Mouse (Mus musculus) lung, embryonic 14.5 days (tissue): Measurements from ENCODE around the gene Cfap36. TPM values are rescaled to one million over a fixed set of nuclear protein-coding genes. Genes with fewer than 3 reads are reported as not detected.

Experiments
- ATAC-seq: fragments of 200-750 bp; cut with Nextera tagmentation; 2 replicates; pipeline ENCODE4 v1.8.0; 2017; ENCODE audit warnings: mild to moderate bottlenecking, moderate TSS enrichment, moderate library complexity; ENCODE audit not compliant: insufficient read depth
- DNase-seq: peaks from one replicate; pipeline ENCODE4 v3.0.0-alpha.2; 2015
- H3K27ac ChIP-seq: fragments of 300-500 bp; sonication (generic); 2 replicates; pipeline ENCODE4 v1.5.1; 2014; ENCODE audit warnings: low read depth, mild to moderate bottlenecking, moderate library complexity
- H3K27me3 ChIP-seq: fragments of 300-500 bp; sonication (generic); 2 replicates; pipeline ENCODE4 v1.6.1; 2014; ENCODE audit warnings: low read length, control low read depth; ENCODE audit not compliant: insufficient read depth
- H3K36me3 ChIP-seq: fragments of 300-500 bp; sonication (generic); 2 replicates; pipeline ENCODE4 v1.6.1; 2014; ENCODE audit warnings: control low read depth; ENCODE audit not compliant: insufficient read depth
- H3K4me1 ChIP-seq: fragments of 300-500 bp; sonication (generic); 2 replicates; pipeline ENCODE4 v1.6.1; 2014; ENCODE audit warnings: antibody characterized with exemption, control low read depth; ENCODE audit not compliant: insufficient read depth
- H3K4me2 ChIP-seq: fragments of 300-500 bp; sonication (generic); 2 replicates; pipeline ENCODE4 v1.6.1; 2014; ENCODE audit warnings: mild to moderate bottlenecking
- H3K4me3 ChIP-seq: fragments of 300-500 bp; sonication (generic); 2 replicates; pipeline ENCODE4 v1.5.1; 2014; ENCODE audit warnings: low read depth, low read length
- H3K9ac ChIP-seq: fragments of 300-500 bp; sonication (generic); 2 replicates; pipeline ENCODE4 v1.6.1; 2014
- H3K9me3 ChIP-seq: fragments of 300-500 bp; sonication (generic); 2 replicates; pipeline ENCODE4 v1.6.1; 2016; ENCODE audit warnings: low read depth, low read length, control low read depth
- CTCF ChIP-seq: IDR thresholded peaks from 2 replicates; pipeline ENCODE4 v1.5.1; 2016; ENCODE audit warnings: antibody characterized with exemption, low read depth
- WGBS: fragments of 180-500 bp; shearing (Covaris S2); extraction: QIAGEN DNeasy Blood & Tissue Kit; methylation state at CpG from one replicate; pipeline ENCODE4 v1.1.7; 2014; 5-methylcytosine and 5-hydroxymethylcytosine counted together
- polyA plus RNA-seq: library from polyadenylated mRNA; unstranded; fragments of >200 nt; fragmentation: Nextera tagmentation; extraction: Ambion mirVana; gene quantifications from 2 replicates; pipeline ENCODE4 v1.2.1, GENCODE M21; 2014

Gene Cfap36
- polyA plus RNA-seq: 57.9 and 58.7 TPM in 2 replicates

- Histone ChIP-seq H3K36me3 (peaks cover 14% of the 10 kb centered on the region), H3K27me3 (no peaks in the 10 kb centered on the region), H3K4me2 (peak within 1 kb of the TSS; percentile 84), H3K9ac (peak within 1 kb of the TSS; percentile 56), H3K4me1 (peaks cover 7% of the 10 kb centered on the region; the same call in 1 of the 2 replicates), H3K4me3 (peak within 1 kb of the TSS; percentile 59), H3K9me3 (no peaks in the 10 kb centered on the region), H3K27ac (peak within 1 kb of the TSS; percentile 62)
- TF ChIP-seq CTCF: no peak
- ATAC-seq: peak; percentile 100
- WGBS: under 1% methylated on average over 53 of the region's 53 CpGs
- DNase-seq: peak; percentile 98
These were observed at the start of gene Cfap36 for GRCm38 (mm10) chr11:29246883-29247650. Gene Cfap36 (minus strand): TSS chr11:29247409.

DNA sequence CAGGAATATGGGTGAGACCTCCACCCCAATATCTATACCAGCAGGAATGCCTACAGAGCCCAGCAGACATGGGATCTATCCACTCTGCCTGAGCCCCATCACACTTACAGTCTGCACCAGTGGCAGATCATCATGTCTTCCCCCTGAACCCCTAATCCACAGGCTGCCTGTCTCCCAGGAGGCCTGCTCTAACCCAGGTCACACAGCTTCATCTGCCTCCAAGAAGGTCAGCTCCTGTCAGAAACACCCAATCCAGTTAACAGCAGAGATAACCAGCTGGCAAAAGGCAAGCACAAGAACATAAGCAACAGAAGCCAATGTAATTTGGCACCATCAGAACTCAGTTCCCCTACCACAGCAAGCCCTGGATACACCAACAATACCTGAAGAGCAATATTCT lies 40.1 kb upstream of the Cfap36 start:
- no peaks in the 10 kb centered on the region; the same call in 1 of the 2 replicates for H3K9me3 ChIP-seq
- H3K4me1 ChIP-seq: no peaks in the 10 kb centered on the region
- no peak overlapping the region for H3K4me2 ChIP-seq
- no peak for ATAC-seq
- H3K36me3 ChIP-seq: no peaks in the 10 kb centered on the region
- H3K27me3 ChIP-seq: no peaks in the 10 kb centered on the region
- no peak overlapping the region for H3K9ac ChIP-seq
- H3K4me3 ChIP-seq: no peak overlapping the region
- no peak overlapping the region for H3K27ac ChIP-seq
- TF ChIP-seq CTCF: no peak
- no peak for DNase-seq

DNA sequence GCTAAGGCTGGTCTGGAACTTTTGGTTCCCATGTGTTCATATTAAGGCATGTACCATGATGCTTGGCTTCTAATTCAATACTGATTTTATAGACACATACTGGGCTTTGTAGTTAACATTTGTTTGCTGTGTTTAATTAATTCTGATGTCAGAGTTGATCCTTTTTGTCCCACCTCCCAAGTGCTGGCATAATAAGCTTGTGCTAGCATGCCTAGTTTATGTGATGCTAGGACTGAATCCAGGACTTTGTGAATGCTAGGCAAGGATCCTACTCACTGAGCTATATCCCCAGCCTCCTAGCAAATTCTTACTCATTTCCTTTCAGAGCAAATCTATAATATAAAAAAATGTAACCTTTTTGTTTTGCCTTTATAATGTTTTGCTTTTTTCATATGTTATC lies 38.8 kb upstream of the Cfap36 start:
- H3K9me3 ChIP-seq: no peaks in the 10 kb centered on the region; the same call in 1 of the 2 replicates
- TF ChIP-seq CTCF: no peak

GRCm38 (mm10) chr11:29274758-29275157 lies 27.5 kb upstream of the Cfap36 start:
- H3K9me3 ChIP-seq: no peaks in the 10 kb centered on the region
- no peaks in the 10 kb centered on the region for H3K27me3 ChIP-seq
- WGBS: 71% methylated on average over 3 of the region's 3 CpGs
- no peaks in the 10 kb centered on the region for H3K36me3 ChIP-seq
- DNase-seq: no peak
- no peak overlapping the region for H3K9ac ChIP-seq
- no peak for TF ChIP-seq CTCF
- no peak for ATAC-seq
- H3K27ac ChIP-seq: no peak overlapping the region
- H3K4me2 ChIP-seq: no peak overlapping the region
- no peak overlapping the region for H3K4me3 ChIP-seq
- no peaks in the 10 kb centered on the region for H3K4me1 ChIP-seq

More for the DNA sequence above, 38.8 kb upstream of the Cfap36 start:
- ATAC-seq (no peak), DNase-seq (no peak)
- H3K4me3 ChIP-seq: no peak overlapping the region
- H3K4me1 ChIP-seq: no peaks in the 10 kb centered on the region
- H3K9ac ChIP-seq: no peak overlapping the region
- H3K27me3 ChIP-seq: no peaks in the 10 kb centered on the region
- H3K36me3 ChIP-seq: no peaks in the 10 kb centered on the region
- H3K4me2 ChIP-seq: no peak overlapping the region
- no peak overlapping the region for H3K27ac ChIP-seq

DNA sequence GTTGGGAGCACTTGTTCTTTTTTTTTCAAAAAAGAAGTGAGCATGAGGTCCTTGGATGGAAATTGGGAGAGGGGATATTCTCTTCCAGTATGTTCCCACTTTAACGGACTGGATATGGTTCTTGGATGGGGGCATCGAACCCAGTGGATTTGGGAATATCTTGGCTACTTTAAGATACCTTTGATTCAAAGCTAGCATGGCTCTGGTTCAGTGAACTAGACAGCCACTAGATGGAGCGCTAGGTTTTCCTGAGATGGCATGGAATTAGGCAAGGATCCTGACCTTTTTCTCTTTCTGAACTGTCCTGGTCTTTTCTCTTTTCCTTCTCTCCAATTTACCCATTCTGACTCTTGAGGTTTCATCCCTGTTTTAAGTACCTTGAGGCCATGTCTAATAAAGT lies 20.6 kb upstream of the Cfap36 start:
- DNase-seq (peak; percentile 84), ATAC-seq (no peak)
- Histone ChIP-seq H3K9me3 (no peaks in the 10 kb centered on the region), H3K4me1 (no peaks in the 10 kb centered on the region), H3K9ac (no peak overlapping the region), H3K27me3 (no peaks in the 10 kb centered on the region), H3K27ac (no peak overlapping the region), H3K4me3 (no peak overlapping the region), H3K4me2 (no peak overlapping the region), H3K36me3 (no peaks in the 10 kb centered on the region)
- WGBS: 23% methylated on average over 3 of the region's 3 CpGs
- TF ChIP-seq CTCF: peak; percentile 79

GRCm38 (mm10) chr11:29254643-29255042 lies 7.4 kb upstream of the Cfap36 start:
- DNase-seq (no peak), ATAC-seq (no peak)
- no peaks in the 10 kb centered on the region for H3K27me3 ChIP-seq
- no peak overlapping the region for H3K9ac ChIP-seq
- no peak overlapping the region for H3K4me3 ChIP-seq
- no peaks in the 10 kb centered on the region for H3K36me3 ChIP-seq
- no peaks in the 10 kb centered on the region for H3K9me3 ChIP-seq
- H3K27ac ChIP-seq: no peak overlapping the region
- WGBS: 77% methylated on average over 1 of the region's 1 CpGs
- H3K4me2 ChIP-seq: no peak overlapping the region
- TF ChIP-seq CTCF: no peak
- H3K4me1 ChIP-seq: no peaks in the 10 kb centered on the region

GRCm38 (mm10) chr11:29248386-29248785 lies 1.2 kb upstream of the Cfap36 start:
- Histone ChIP-seq H3K36me3 (peaks cover 4% of the 10 kb centered on the region; the same call in 1 of the 2 replicates), H3K27me3 (no peaks in the 10 kb centered on the region), H3K9me3 (no peaks in the 10 kb centered on the region), H3K4me1 (peaks cover 7% of the 10 kb centered on the region; the same call in 1 of the 2 replicates), H3K9ac (no peak overlapping the region), H3K4me3 (no peak overlapping the region), H3K4me2 (no peak overlapping the region), H3K27ac (no peak overlapping the region)
- 98% methylated on average over 5 of the region's 5 CpGs for WGBS
- DNase-seq (no peak), ATAC-seq (no peak)
- TF ChIP-seq CTCF: no peak
